Mouse (Mus musculus) kidney, postnatal 0 days (tissue): ENCODE results near the gene Lrch3. TPM values are rescaled to one million over a fixed set of nuclear protein-coding genes. Genes with fewer than 3 reads are reported as not detected.
"Not testable (repeated sequence)": the region's sequence is repeated elsewhere in the genome, so short reads cannot be mapped to it uniquely, and the experiment has no call there.

Source experiments
- ATAC-seq: fragments of 200-750 bp; cut with Nextera tagmentation; replicated peaks from 2 replicates; pipeline ENCODE4 v1.8.0; 2017; ENCODE audit warnings: low read depth, moderate number of reproducible peaks, moderate TSS enrichment, moderate library complexity; ENCODE audit not compliant: low FRiP score
- DNase-seq: peaks from one replicate; pipeline ENCODE4 v3.0.0-alpha.2; 2016; ENCODE audit warnings: low spot score
- H3K27ac ChIP-seq: fragments of 300-500 bp; sonication (generic); 2 replicates; pipeline ENCODE4 v1.5.1; 2014; ENCODE audit warnings: mild to moderate bottlenecking
- H3K27me3 ChIP-seq: fragments of 300-500 bp; sonication (generic); 2 replicates; pipeline ENCODE4 v1.6.1; 2014; ENCODE audit warnings: low read length, mixed read lengths; ENCODE audit not compliant: insufficient read depth
- H3K36me3 ChIP-seq: fragments of 300-500 bp; sonication (generic); 2 replicates; pipeline ENCODE4 v1.6.1; 2014; ENCODE audit warnings: low read length, mixed read lengths; ENCODE audit not compliant: insufficient read depth
- H3K4me1 ChIP-seq: fragments of 300-500 bp; sonication (generic); replicated peaks from 2 replicates; pipeline ENCODE4 v1.6.1; 2014; ENCODE audit warnings: antibody characterized with exemption, low read length, mixed read lengths; ENCODE audit not compliant: insufficient read depth
- H3K4me2 ChIP-seq: fragments of 300-500 bp; sonication (generic); 2 replicates; pipeline ENCODE4 v1.6.1; 2014; ENCODE audit warnings: mild to moderate bottlenecking, low read length, moderate library complexity, mixed read lengths
- H3K4me3 ChIP-seq: fragments of 300-500 bp; sonication (generic); replicated peaks from 2 replicates; pipeline ENCODE4 v1.5.1; 2014; ENCODE audit warnings: low read depth, low read length
- H3K9ac ChIP-seq: fragments of 300-500 bp; sonication (generic); 2 replicates; pipeline ENCODE4 v1.6.1; 2014; ENCODE audit warnings: low read depth, low read length
- H3K9me3 ChIP-seq: fragments of 300-500 bp; sonication (generic); replicated peaks from 2 replicates; pipeline ENCODE4 v1.6.1; 2016; ENCODE audit warnings: low read length, inconsistent platforms, mixed read lengths
- CTCF ChIP-seq: IDR thresholded peaks from 2 replicates; pipeline ENCODE4 v1.5.1; 2016; ENCODE audit warnings: antibody characterized with exemption, low read depth, mild to moderate bottlenecking, moderate library complexity
- WGBS: fragments of 180-500 bp; shearing (Covaris S2); extraction: QIAGEN DNeasy Blood & Tissue Kit; methylation state at CpG from one replicate; pipeline ENCODE4 v1.1.7; 2014; 5-methylcytosine and 5-hydroxymethylcytosine counted together
- polyA plus RNA-seq: library from polyadenylated mRNA; unstranded; fragments of >200 nt; fragmentation: Nextera tagmentation; extraction: Ambion mirVana; gene quantifications from 2 replicates; pipeline ENCODE4 v1.2.1, GENCODE M21; 2015

The Lrch3 gene
- polyA plus RNA-seq, result 14.1 and 15.6 TPM in 2 replicates

- Histone ChIP-seq H3K4me1 (no peaks in the 10 kb centered on the region), H3K27me3 (no peaks in the 10 kb centered on the region), H3K4me2 (peak within 1 kb of the TSS; percentile 72), H3K4me3 (peak within 1 kb of the TSS; percentile 97), H3K9me3 (no peaks in the 10 kb centered on the region), H3K36me3 (no peaks in the 10 kb centered on the region), H3K9ac (peak within 1 kb of the TSS; percentile 95), H3K27ac (peak within 1 kb of the TSS; percentile 93)
- WGBS, result under 1% methylated on average over 79 of the region's 85 CpGs
- ATAC-seq, result peak; percentile 90
- peak; percentile 97 for DNase-seq
- TF ChIP-seq CTCF, result no peak
These were observed at the start of gene Lrch3 for GRCm38 (mm10) chr16:32913937-32914881. Gene Lrch3, plus strand, starts transcription at chr16:32914100.

GRCm38 (mm10) chr16:32865401-32865800 is 48.5 kb upstream of the Lrch3 start:
- no peaks in the 10 kb centered on the region for H3K36me3 ChIP-seq
- H3K4me3 ChIP-seq, result no peak overlapping the region
- H3K9ac ChIP-seq, result no peak overlapping the region
- no peak overlapping the region for H3K4me2 ChIP-seq
- H3K27ac ChIP-seq, result no peak overlapping the region
- no peaks in the 10 kb centered on the region for H3K27me3 ChIP-seq
- H3K9me3 ChIP-seq, result no peaks in the 10 kb centered on the region
- TF ChIP-seq CTCF, result no peak
- 91% methylated on average over 4 of the region's 4 CpGs for WGBS
- DNase-seq, result no peak
- no peak for ATAC-seq
- peaks cover 4% of the 10 kb centered on the region; the same call in 1 of the 2 replicates for H3K4me1 ChIP-seq

- Histone ChIP-seq H3K4me2 (no peak overlapping the region), H3K9ac (no peak overlapping the region), H3K27ac (no peak overlapping the region), H3K36me3 (no peaks in the 10 kb centered on the region), H3K4me3 (no peak overlapping the region), H3K4me1 (peaks cover 4% of the 10 kb centered on the region; the same call in 1 of the 2 replicates), H3K27me3 (no peaks in the 10 kb centered on the region), H3K9me3 (no peaks in the 10 kb centered on the region)
- WGBS, result 84% methylated on average over 5 of the region's 5 CpGs
- TF ChIP-seq CTCF, result no peak
- DNase-seq (no peak), ATAC-seq (no peak)
These were observed 47.2 kb upstream of the Lrch3 start for GRCm38 (mm10) chr16:32866713-32867112.

- under 1% methylated on average over 35 of the region's 35 CpGs for WGBS
- H3K9me3 ChIP-seq, result no peaks in the 10 kb centered on the region
- H3K36me3 ChIP-seq, result no peaks in the 10 kb centered on the region
- ATAC-seq (peak; percentile 97), DNase-seq (peak; percentile 97)
- H3K4me2 ChIP-seq, result peak overlapping the region; percentile 92
- TF ChIP-seq CTCF, result 0 out of 2 replicates have a peak, but pooled peaks have one; percentile 21
- peak overlapping the region; percentile 76 for H3K9ac ChIP-seq
- H3K27me3 ChIP-seq, result no peaks in the 10 kb centered on the region
- peak overlapping the region; percentile 82 for H3K27ac ChIP-seq
- peak overlapping the region; percentile 88 for H3K4me3 ChIP-seq
- H3K4me1 ChIP-seq, result peaks cover 4% of the 10 kb centered on the region; the same call in 1 of the 2 replicates
These were observed 45.9 kb upstream of the Lrch3 start for GRCm38 (mm10) chr16:32867919-32868552.

- DNase-seq (no peak), ATAC-seq (no peak)
- Histone ChIP-seq H3K27ac (no peak overlapping the region), H3K4me3 (no peak overlapping the region), H3K4me1 (peaks cover 4% of the 10 kb centered on the region; the same call in 1 of the 2 replicates), H3K27me3 (no peaks in the 10 kb centered on the region), H3K4me2 (no peak overlapping the region), H3K9ac (no peak overlapping the region), H3K9me3 (no peaks in the 10 kb centered on the region), H3K36me3 (no peaks in the 10 kb centered on the region)
- no peak for TF ChIP-seq CTCF
- WGBS, result 59% methylated on average over 5 of the region's 5 CpGs
These were observed 43.7 kb upstream of the Lrch3 start for GRCm38 (mm10) chr16:32870231-32870630.

- Histone ChIP-seq H3K4me1 (0 out of 2 replicates have a peak, but pooled peaks cover 4% of the 10 kb centered on the region), H3K36me3 (no peaks in the 10 kb centered on the region), H3K9me3 (no peaks in the 10 kb centered on the region), H3K4me3 (no peak overlapping the region), H3K27me3 (no peaks in the 10 kb centered on the region), H3K27ac (peak overlapping the region; percentile 54), H3K9ac (no peak overlapping the region), H3K4me2 (no peak overlapping the region)
- TF ChIP-seq CTCF, result no peak
- DNase-seq, result no peak
- ATAC-seq, result no peak
- WGBS, result 37% methylated on average over 3 of the region's 3 CpGs
These were observed 40.5 kb upstream of the Lrch3 start for GRCm38 (mm10) chr16:32873366-32873765.

- H3K9me3 ChIP-seq, H3K9ac ChIP-seq, DNase-seq, H3K36me3 ChIP-seq, H3K4me2 ChIP-seq, H3K4me3 ChIP-seq, H3K27ac ChIP-seq, ATAC-seq, H3K27me3 ChIP-seq: not testable (repeated sequence)
- peaks cover 11% of the 10 kb centered on the region for H3K4me1 ChIP-seq
- 74% methylated on average over 1 of the region's 1 CpGs for WGBS
These were observed 38.6 kb upstream of the Lrch3 start for GRCm38 (mm10) chr16:32875281-32875680.
